Mouse (Mus musculus): ENCODE measurements around the gene Il6st. TPM values are rescaled to one million over a fixed set of nuclear protein-coding genes. Genes with fewer than 3 reads are reported as not detected.

Gene Il6st
- polyA plus RNA-seq, 1 experiment from 2014 or later, result 22.6 TPM

DNA sequence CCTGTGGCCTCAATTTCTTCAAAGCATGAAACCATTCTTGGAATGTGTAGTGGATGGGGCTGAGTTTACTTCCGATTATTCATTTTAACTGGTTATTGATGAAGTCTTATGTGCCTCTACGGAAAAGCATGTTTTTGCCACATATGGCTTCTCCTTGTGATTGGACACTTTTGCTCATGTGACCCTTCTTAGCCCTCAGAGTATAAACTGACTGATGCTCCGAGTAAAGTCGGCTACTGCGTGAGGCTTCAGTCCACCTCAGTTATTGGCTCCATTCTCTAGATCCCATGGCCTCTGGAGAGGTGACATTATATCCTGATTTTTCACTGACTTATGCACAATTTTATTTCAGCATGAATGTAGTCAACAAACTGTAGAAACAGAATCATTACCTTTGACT, 89.4 kb downstream of the Il6st start:
- no peaks in the 10 kb centered on the region for H3K4me1 ChIP-seq (replicated peaks)

DNA sequence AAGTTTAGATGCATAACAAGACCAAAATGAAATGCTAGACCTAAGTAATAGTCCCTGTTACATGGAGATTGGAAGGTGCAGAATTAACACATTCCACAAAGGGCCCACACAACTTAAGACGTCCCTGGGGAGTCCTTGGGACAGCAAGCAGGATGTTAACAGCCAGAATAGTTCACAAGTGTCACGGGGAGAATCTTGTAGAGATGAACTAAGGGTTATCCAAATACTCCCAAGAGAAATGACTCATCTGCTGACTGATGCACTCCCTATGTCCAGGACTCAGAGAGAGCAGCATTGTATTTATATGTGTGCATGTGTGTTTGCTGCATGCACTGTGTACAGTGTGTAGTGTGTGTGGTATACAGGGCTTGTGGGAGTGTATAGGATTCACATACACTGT, 92.6 kb downstream of the Il6st start:
- no peaks in the 10 kb centered on the region for H3K9me3 ChIP-seq

More for the DNA sequence above, 89.4 kb downstream of the Il6st start:
- ATAC-seq (ENCODE audit: low FRiP score), result no peak
- H3K9ac ChIP-seq, result no peak overlapping the region
- WGBS, result 94% methylated on average over 5 of the region's 5 CpGs
- H3K36me3 ChIP-seq, result no peaks in the 10 kb centered on the region
- H3K4me2 ChIP-seq, result no peak overlapping the region
- H3K9me3 ChIP-seq, result no peaks in the 10 kb centered on the region
- no peak overlapping the region for H3K27ac ChIP-seq
- H3K27me3 ChIP-seq, result no peaks in the 10 kb centered on the region
- no peak overlapping the region for H3K4me3 ChIP-seq

More for the DNA sequence above, 92.6 kb downstream of the Il6st start:
- no peaks in the 10 kb centered on the region for H3K27me3 ChIP-seq
- 59% methylated on average over 2 of the region's 2 CpGs for WGBS
- no peaks in the 10 kb centered on the region for H3K36me3 ChIP-seq
- H3K4me1 ChIP-seq (replicated peaks), result no peaks in the 10 kb centered on the region
- no peak overlapping the region for H3K4me3 ChIP-seq
- no peak overlapping the region for H3K4me2 ChIP-seq
- no peak for ATAC-seq (ENCODE audit: low FRiP score)
- no peak overlapping the region for H3K9ac ChIP-seq
- H3K27ac ChIP-seq, result no peak overlapping the region

Other genes starting within 250 kb of the Il6st start
- gene Ankrd55, start 175.6 kb upstream of the Il6st start, polyA plus RNA-seq (2015; fragmentation: Nextera tagmentation; extraction: Ambion mirVana), result 4.8 and 5.1 TPM in 2 replicates
- gene Il31ra, start 130.3 kb downstream of the Il6st start, polyA plus RNA-seq (2015; fragmentation: Nextera tagmentation; extraction: Ambion mirVana), result 0.22 and 0.55 TPM in 2 replicates
- 0.78 and 1.5 TPM in 2 replicates for gene Ddx4, start 188.4 kb downstream of the Il6st start, polyA plus RNA-seq (2015; fragmentation: Nextera tagmentation; extraction: Ambion mirVana)
- 26.6 TPM in 2 replicates for gene Slc38a9, start 196.7 kb downstream of the Il6st start, polyA plus RNA-seq (2015; fragmentation: Nextera tagmentation; extraction: Ambion mirVana)